Mouse (Mus musculus) CH12.LX (cell line): ENCODE data around the gene Ccdc74a.

Source experiments
- KAT2A ChIP-seq: IDR thresholded peaks from 2 replicates; pipeline ENCODE4 v1.6.1; 2012; ENCODE audit warnings: low read length, improper control_type of control experiment, inconsistent platforms; ENCODE audit not compliant: insufficient replicate concordance
- MAFK ChIP-seq: IDR thresholded peaks from 2 replicates; pipeline ENCODE4 v1.6.1; 2011; ENCODE audit warnings: low read length, improper control_type of control experiment; ENCODE audit not compliant: insufficient replicate concordance
- MXI1 ChIP-seq: IDR thresholded peaks from 2 replicates; pipeline ENCODE4 v1.6.1; 2011; ENCODE audit warnings: mild to moderate bottlenecking, low read depth, low read length, improper control_type of control experiment
- POLR2A ChIP-seq: IDR thresholded peaks from 2 replicates; pipeline ENCODE4 v1.6.1; 2011; ENCODE audit warnings: low read depth, mild to moderate bottlenecking, improper control_type of control experiment, low read length
- POLR2AphosphoS2 ChIP-seq: IDR thresholded peaks from 2 replicates; pipeline ENCODE4 v1.6.1; 2011; ENCODE audit warnings: low read depth, low read length, improper control_type of control experiment
- RCOR1 ChIP-seq: conservative IDR thresholded peaks from 2 replicates; pipeline ENCODE4 v1.6.1; 2012; ENCODE audit warnings: low read depth, mild to moderate bottlenecking, inconsistent platforms, low read length, improper control_type of control experiment
- SMC3 ChIP-seq: IDR thresholded peaks from 2 replicates; pipeline ENCODE4 v1.6.1; 2011; ENCODE audit warnings: low read depth, low read length, improper control_type of control experiment
- ZC3H11A ChIP-seq: IDR thresholded peaks from 2 replicates; pipeline ENCODE4 v1.6.1; 2012; ENCODE audit warnings: low read depth, mild to moderate bottlenecking, inconsistent platforms, low read length, improper control_type of control experiment
- ZNF384 ChIP-seq: IDR thresholded peaks from 2 replicates; pipeline ENCODE4 v1.6.1; 2012; ENCODE audit warnings: low read depth, low read length, improper control_type of control experiment, inconsistent platforms

DNA sequence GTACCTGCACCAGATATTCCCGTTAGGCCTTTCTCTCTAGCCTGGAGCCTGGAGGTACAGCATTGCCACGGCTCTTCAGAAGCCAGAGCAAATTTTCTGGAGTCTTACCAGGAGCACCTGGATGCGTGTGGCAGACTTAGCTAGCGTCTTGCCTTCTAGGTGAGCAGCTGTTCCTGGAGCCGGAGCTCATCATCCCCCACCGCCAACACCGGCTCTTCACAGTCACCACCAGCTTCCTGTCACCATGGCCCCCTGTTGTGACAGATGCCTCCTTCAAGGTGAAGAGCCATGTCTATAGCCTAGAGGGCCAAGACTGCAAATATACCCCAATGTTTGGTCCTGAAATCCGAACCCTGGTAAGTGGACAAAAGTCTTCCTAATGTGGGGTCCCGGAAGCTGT lies 5.6 kb upstream of the Ccdc74a start:
- no peak for TF ChIP-seq MAFK
- TF ChIP-seq ZC3H11A, result no peak
- TF ChIP-seq SMC3, result no peak
- TF ChIP-seq ZNF384, result no peak
- TF ChIP-seq POLR2A, result no peak
- no peak for TF ChIP-seq RCOR1
- TF ChIP-seq MXI1, result no peak
- 0 out of 2 replicates have a peak, but pooled peaks have one; percentile 19 for TF ChIP-seq POLR2AphosphoS2
- no peak for TF ChIP-seq KAT2A
